In the genomic region with DNA sequence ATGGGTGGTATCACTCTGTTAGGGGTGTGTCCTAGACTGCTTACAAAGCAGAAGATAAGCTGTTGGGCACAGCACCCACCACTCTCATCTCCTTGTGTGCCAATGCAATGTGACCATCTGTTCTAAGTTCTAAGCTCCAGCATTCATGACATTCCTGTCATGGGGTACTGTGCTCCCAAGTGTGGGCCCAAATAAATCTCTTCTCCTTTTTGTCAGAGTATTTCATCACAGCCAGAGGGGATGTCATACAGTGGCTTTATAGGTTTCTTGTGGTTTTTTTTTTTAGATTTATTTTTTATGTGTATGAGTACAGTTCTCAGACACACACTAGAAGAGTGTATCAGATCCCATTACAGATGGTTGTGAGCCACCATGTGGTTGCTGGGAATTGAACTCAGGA, we compare ENCODE assay signal across 18 mouse cellular contexts.
"Had no signal": no experiment of that assay in that cellular context is flagged by ENCODE, and none has a peak within 500 bp of the region (broad histone marks: within the 10 kb centered on the region; RNA-seq: fewer than 3 reads in every experiment).

No protein-coding gene starts in this region.

- H3K4me3 ChIP-seq: lung, embryonic 15.5 days; midbrain, embryonic 10.5 days; midbrain, embryonic 12.5 days; myocyte; neural tube, embryonic 13.5 days; neural tube, embryonic 15.5 days; stomach, embryonic 15.5 days had no signal

- H3K27me3 ChIP-seq: lung, embryonic 15.5 days; midbrain, embryonic 12.5 days; neural tube, embryonic 13.5 days; neural tube, embryonic 15.5 days; stomach, embryonic 15.5 days had no signal

- ATAC-seq: liver, postnatal 0 days; lung, postnatal 0 days; midbrain, embryonic 16.5 days had no signal

- DNase-seq: liver, postnatal 0 days; lung, adult 2 months; lung, postnatal 14 days; lung, postnatal 36 days; midbrain, embryonic 14.5 days; right cerebral cortex, postnatal 14 days; thymus, adult 2 months; thymus, postnatal 25 days; thymus, postnatal 4 days had no signal

- H3K36me3 ChIP-seq: lung, embryonic 15.5 days; midbrain, embryonic 10.5 days; midbrain, embryonic 12.5 days; neural tube, embryonic 13.5 days; neural tube, embryonic 15.5 days; stomach, embryonic 15.5 days had no signal
